Mouse (Mus musculus): ENCODE data around the gene Rmnd5a.

GRCm38 (mm10) chr6:71469291-71469690 is 28.9 kb upstream of the Rmnd5a start:
- TF ChIP-seq CTCF (IDR thresholded peaks at IDR 0.05; ENCODE audit: insufficient read depth, low read length) (no peak), POLR2A (IDR thresholded peaks at IDR 0.05; ENCODE audit: borderline replicate concordance, extremely low read depth, low read depth, low read length) (no peak)

Measured in lung, adult 2 months (tissue).